Mouse (Mus musculus) MN1 (cell line): ENCODE measurements at regions not wholly inside any gene's neighbourhood (a gene's known extent, or its start where the extent isn't known, plus 50 kb on each side); places are given as distances from the start of the nearest gene placed in this dataset.
A peak's percentile ranks its signal among the peaks of the same experiment; 100 is the strongest.

ENCODE experiments used
- DNase-seq: peaks from one replicate; pipeline ENCODE4 v3.0.0-alpha.2; 2016; ENCODE audit warnings: low spot score

GRCm38 (mm10) chr1:24832246-24832645 is 153.8 kb downstream of the Lmbrd1 start:
- no peak for DNase-seq

DNA sequence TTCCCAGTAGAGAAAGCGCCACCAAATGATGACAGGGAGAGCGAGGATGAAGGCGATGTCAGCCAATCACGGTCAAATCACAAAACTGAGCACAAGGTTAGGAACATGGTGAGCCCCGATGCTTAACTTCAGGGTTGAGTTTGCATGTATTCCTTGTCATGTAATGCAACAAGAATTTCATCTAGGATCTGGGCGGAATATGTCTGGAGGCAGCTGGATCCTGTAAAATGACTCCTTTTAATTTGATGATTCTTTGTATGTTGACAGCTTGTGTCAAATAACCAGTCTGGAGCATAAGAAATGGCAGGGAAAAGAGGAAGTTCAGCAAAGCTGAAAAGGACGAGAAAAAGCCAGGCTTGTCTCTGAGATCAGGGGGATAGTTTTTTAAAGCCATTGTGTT is 188.4 kb downstream of the Lmbrd1 start:
- DNase-seq: no peak

DNA sequence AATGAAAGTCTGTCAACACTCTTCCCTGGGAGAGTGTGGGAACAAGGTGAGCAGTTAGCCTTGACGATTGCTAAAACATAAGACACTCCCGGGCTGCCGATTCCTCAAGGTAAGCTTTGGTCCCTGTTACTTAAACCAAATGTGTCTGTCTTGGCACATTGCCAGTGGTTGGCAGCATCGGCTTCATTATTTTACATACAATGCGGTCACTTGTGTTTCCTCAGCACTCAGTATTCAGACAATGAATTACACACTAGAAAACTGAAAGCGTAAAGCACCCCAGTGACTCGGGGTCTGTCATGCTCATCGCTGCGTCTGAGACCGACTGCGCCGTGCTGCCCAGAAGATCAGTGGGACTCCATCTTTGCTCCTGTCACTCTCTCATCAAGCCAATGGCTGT is 191.3 kb downstream of the Lmbrd1 start:
- DNase-seq: peak; percentile 20

- no peak for DNase-seq
Observed at GRCm38 (mm10) chr1:24870685-24871417, 192.4 kb downstream of the Lmbrd1 start.

GRCm38 (mm10) chr1:24877014-24877413 is 198.6 kb downstream of the Lmbrd1 start:
- no peak for DNase-seq

- no peak for DNase-seq
Observed at GRCm38 (mm10) chr1:24883638-24884037, 205.2 kb downstream of the Lmbrd1 start.

DNA sequence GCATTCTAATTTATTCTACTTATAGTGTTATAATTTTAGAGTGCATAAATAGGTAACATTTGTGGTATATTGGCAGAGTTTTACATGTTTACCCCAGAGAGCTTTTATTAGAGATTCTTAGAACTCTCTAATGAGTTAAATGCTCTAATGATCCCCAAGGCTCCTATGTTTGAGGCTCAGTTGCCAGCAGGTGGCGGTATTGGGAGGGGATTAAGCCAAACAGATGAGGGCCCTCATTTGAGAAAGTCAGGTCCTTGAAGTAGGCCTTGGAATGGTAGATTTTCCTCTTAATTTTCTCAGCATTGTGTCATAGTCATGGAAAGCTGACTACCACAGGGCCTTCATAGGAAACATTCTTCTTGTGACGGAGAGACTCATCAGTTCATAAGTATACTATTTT is 222.8 kb downstream of the Lmbrd1 start:
- DNase-seq: peak; percentile 28

- DNase-seq: no peak
Observed at GRCm38 (mm10) chr1:24938303-24939263, 260.2 kb downstream of the Lmbrd1 start.

GRCm38 (mm10) chr1:24942757-24943296 is 264.4 kb downstream of the Lmbrd1 start:
- DNase-seq: no peak

DNA sequence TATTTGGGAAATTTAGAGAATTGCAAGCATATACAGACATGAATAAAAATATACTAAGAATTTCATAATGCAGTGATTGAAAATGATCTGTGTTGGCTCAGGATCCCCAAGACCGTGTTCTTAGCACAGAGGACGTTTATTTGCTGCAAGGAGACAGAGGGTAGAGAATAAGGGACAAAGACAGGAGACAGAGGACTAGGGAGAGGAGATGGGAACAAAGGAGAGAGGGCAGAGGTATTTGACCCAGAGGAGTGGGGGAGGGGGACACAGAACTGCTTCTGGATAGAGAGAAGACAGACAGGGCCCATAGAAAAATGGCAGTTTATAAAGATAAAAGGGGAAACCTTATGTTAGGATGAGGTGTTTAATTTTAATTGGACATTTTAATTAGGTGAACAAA is 265.0 kb downstream of the Lmbrd1 start:
- no peak for DNase-seq

- DNase-seq: no peak
Observed at GRCm38 (mm10) chr1:24972681-24973080, 294.3 kb downstream of the Lmbrd1 start.

DNA sequence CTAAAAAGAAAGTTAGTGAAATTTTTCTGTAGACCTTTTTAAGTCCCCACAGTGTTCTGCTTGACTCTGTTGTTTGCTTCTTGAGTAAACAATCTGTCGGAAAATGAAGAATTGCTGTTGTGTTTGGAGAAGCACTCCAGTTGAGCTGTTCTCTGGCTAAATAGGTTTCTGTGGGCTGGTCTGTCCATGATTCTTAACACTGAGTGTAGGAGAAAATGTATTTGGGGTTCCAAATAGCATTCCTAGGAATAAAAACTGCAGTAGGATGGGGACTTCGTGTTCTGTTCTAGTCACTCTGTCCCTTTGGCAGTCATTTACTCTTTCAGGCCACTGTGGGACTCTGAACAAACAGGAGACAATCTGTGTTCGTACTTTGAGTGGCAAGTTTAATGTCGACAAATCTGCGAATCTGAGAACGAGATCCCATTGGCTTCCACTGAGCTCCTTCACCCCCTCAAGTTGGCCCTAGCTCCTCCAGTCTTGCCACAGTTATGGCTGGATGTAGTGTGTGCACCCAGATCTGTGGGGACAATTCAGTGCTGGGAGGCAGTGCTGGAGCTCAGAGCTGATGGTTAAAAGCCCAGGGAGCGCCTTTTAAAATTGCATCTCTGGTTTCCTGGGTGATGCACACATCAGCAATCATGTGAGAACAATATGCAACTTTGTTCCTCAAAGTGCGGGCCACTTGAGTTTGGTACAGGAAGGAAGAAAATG is 330.2 kb downstream of the Lmbrd1 start:
- DNase-seq: no peak

DNA sequence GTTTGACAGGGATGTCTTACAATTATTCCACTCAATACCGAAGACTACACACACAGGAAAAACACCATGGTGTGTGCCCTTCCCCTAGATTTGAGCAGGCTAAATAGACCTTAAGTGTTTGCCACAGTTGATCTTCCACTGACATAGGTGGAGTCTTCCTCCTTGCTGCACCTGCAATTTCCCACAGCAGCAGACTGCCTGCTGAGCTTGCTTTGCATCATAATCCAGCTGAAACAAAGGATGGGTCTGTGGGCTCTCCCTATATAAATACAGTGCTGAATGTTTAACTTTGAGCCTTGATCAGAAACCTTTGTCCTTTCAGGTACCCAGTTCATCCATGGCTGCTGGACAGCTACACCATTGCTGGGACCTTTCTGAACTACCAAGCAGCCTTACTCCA is 334.3 kb downstream of the Lmbrd1 start:
- DNase-seq: no peak
